Comparison of ENCODE assay signal across 29 mouse cellular contexts in the genomic region with DNA sequence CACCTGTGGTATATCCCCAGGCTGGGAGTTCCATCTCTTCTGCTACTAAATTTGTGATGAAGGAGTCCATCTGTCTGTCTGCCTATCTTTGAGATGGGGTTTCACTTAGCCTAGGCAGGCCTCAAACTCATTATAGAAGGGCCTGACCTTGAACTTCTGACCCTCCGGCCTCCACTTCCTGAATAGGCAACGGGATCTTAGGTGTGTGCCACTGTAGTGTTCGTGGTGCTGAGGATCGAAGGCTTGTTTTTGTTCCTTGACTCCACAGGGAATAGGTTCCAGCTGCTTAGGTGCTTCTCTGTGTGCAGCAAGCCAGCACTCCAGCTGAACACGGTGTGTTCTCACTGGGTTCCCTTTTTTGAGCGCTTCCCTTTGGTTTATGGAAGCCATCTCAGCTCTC. TPM values are rescaled to one million over a fixed set of nuclear protein-coding genes. Genes with fewer than 3 reads are reported as not detected.
"Had no signal": no experiment of that assay in that cellular context is flagged by ENCODE, and none has a peak within 500 bp of the region (broad histone marks: within the 10 kb centered on the region; RNA-seq: fewer than 3 reads in every experiment).

No protein-coding gene starts in this region.

- H3K4me1 ChIP-seq: heart, embryonic 10.5 days; heart, embryonic 12.5 days; hindbrain, embryonic 13.5 days; hindbrain, embryonic 15.5 days; kidney, embryonic 15.5 days; limb, embryonic 13.5 days; limb, embryonic 15.5 days; liver, embryonic 12.5 days had no signal

- H3K36me3 ChIP-seq: heart, embryonic 10.5 days; heart, embryonic 12.5 days; hindbrain, embryonic 13.5 days; hindbrain, embryonic 15.5 days; kidney, embryonic 15.5 days; limb, embryonic 15.5 days; liver, embryonic 12.5 days had no signal

- H3K27ac ChIP-seq: gastrocnemius, adult 2 months; heart, embryonic 10.5 days; hindbrain, embryonic 13.5 days; hindbrain, embryonic 15.5 days; hindbrain, postnatal 0 days; kidney, embryonic 15.5 days; kidney, postnatal 0 days; left cerebral cortex, adult 2 months; limb, embryonic 13.5 days; limb, embryonic 15.5 days; liver, embryonic 12.5 days; liver, embryonic 14.5 days had no signal

- H3K4me3 ChIP-seq: gastrocnemius, adult 2 months; heart, embryonic 10.5 days; heart, embryonic 12.5 days; hindbrain, embryonic 13.5 days; hindbrain, embryonic 15.5 days; kidney, embryonic 15.5 days; left cerebral cortex, adult 2 months; limb, embryonic 13.5 days; limb, embryonic 15.5 days; liver, embryonic 12.5 days had no signal

- H3K9ac ChIP-seq: heart, embryonic 12.5 days; hindbrain, embryonic 13.5 days; hindbrain, embryonic 15.5 days; kidney, embryonic 15.5 days; limb, embryonic 13.5 days; limb, embryonic 15.5 days; liver, embryonic 12.5 days; liver, embryonic 14.5 days had no signal

- DNase-seq: gastrocnemius, adult 2 months; gastrocnemius, postnatal 10 days; gastrocnemius, postnatal 25 days; heart, adult 18-20 months; heart, postnatal 10 days; kidney, adult 11 months; kidney, adult 2 months; kidney, adult 9 months; kidney, postnatal 14 days; kidney, postnatal 36 days; left cerebral cortex, postnatal 4 days had no signal

- H3K27me3 ChIP-seq: heart, embryonic 12.5 days; hindbrain, embryonic 13.5 days; hindbrain, embryonic 15.5 days; kidney, embryonic 15.5 days; limb, embryonic 13.5 days; limb, embryonic 15.5 days; liver, embryonic 12.5 days had no signal

- H3K9me3 ChIP-seq: heart, embryonic 10.5 days; hindbrain, embryonic 13.5 days; hindbrain, embryonic 15.5 days; kidney, embryonic 15.5 days; limb, embryonic 13.5 days; limb, embryonic 15.5 days; liver, embryonic 12.5 days had no signal

RNA-seq across cellular contexts. Expression of a gene that starts 13.9 kb away (rescaled TPM):
- total RNA-seq: granulocyte monocyte progenitor cell, adult 5-6 weeks; hematopoietic stem cell, adult 5-6 weeks; liver, adult 2 months had no signal

RNA-seq across cellular contexts. Expression of a gene that starts 36.3 kb away (rescaled TPM):
- total RNA-seq: granulocyte monocyte progenitor cell, adult 5-6 weeks; heart, adult 18-20 months; hematopoietic stem cell, adult 5-6 weeks; liver, adult 2 months had no signal
- polyA plus RNA-seq: heart, embryonic 12.5 days; intestine, embryonic 16.5 days; large intestine, adult 2 months; liver, adult 2 months; liver, embryonic 12.5 days; liver, embryonic 14.5 days; liver, embryonic 16.5 days had no signal
